Mouse (Mus musculus) hindbrain, embryonic 14.5 days (tissue): ENCODE data around the gene Gm28539. TPM values are rescaled to one million over a fixed set of nuclear protein-coding genes. Genes with fewer than 3 reads are reported as not detected.

Experiments used
- ATAC-seq: fragments of 200-750 bp; cut with Nextera tagmentation; 2 replicates; pipeline ENCODE4 v1.8.0; 2017; ENCODE audit warnings: moderate number of reproducible peaks, mild to moderate bottlenecking, moderate TSS enrichment, moderate library complexity; ENCODE audit not compliant: low FRiP score
- DNase-seq: peaks from one replicate; pipeline ENCODE4 v3.0.0-alpha.2; 2015; ENCODE audit warnings: low spot score
- H3K27ac ChIP-seq: fragments of 300-500 bp; sonication (generic); 2 replicates; pipeline ENCODE4 v1.5.1; 2014; ENCODE audit warnings: mild to moderate bottlenecking, moderate library complexity
- H3K27me3 ChIP-seq: fragments of 300-500 bp; sonication (generic); 2 replicates; pipeline ENCODE4 v1.6.1; 2014; ENCODE audit warnings: mild to moderate bottlenecking, low read length, mixed read lengths; ENCODE audit not compliant: control insufficient read depth, insufficient read depth
- H3K36me3 ChIP-seq: fragments of 300-500 bp; sonication (generic); replicated peaks from 2 replicates; pipeline ENCODE4 v1.6.1; 2014; ENCODE audit not compliant: control insufficient read depth, insufficient read depth
- H3K4me1 ChIP-seq: fragments of 300-500 bp; sonication (generic); replicated peaks from 2 replicates; pipeline ENCODE4 v1.6.1; 2014; ENCODE audit warnings: antibody characterized with exemption, low read length, mixed read lengths; ENCODE audit not compliant: control insufficient read depth, insufficient read depth
- H3K4me2 ChIP-seq: fragments of 300-500 bp; sonication (generic); replicated peaks from 2 replicates; pipeline ENCODE4 v1.6.1; 2014; ENCODE audit warnings: mild to moderate bottlenecking, moderate library complexity
- H3K4me3 ChIP-seq: fragments of 300-500 bp; sonication (generic); replicated peaks from 2 replicates; pipeline ENCODE4 v1.5.1; 2014; ENCODE audit warnings: mild to moderate bottlenecking, low read length
- H3K9ac ChIP-seq: fragments of 300-500 bp; sonication (generic); 2 replicates; pipeline ENCODE4 v1.6.1; 2014
- H3K9me3 ChIP-seq: fragments of 300-500 bp; sonication (generic); 2 replicates; pipeline ENCODE4 v1.6.1; 2016; ENCODE audit warnings: low read length; ENCODE audit not compliant: control insufficient read depth
- WGBS: fragments of 180-500 bp; shearing (Covaris S2); extraction: QIAGEN DNeasy Blood & Tissue Kit; methylation state at CpG from one replicate; pipeline ENCODE4 v1.1.7; 2014; 5-methylcytosine and 5-hydroxymethylcytosine counted together
- polyA plus RNA-seq: library from polyadenylated mRNA; unstranded; fragments of >200 nt; fragmentation: Nextera tagmentation; extraction: Ambion mirVana; gene quantifications from 2 replicates; pipeline ENCODE4 v1.2.1, GENCODE M21; 2014

The Gm28539 gene
- polyA plus RNA-seq, 1 experiment from 2014 or later, result not detected

DNA sequence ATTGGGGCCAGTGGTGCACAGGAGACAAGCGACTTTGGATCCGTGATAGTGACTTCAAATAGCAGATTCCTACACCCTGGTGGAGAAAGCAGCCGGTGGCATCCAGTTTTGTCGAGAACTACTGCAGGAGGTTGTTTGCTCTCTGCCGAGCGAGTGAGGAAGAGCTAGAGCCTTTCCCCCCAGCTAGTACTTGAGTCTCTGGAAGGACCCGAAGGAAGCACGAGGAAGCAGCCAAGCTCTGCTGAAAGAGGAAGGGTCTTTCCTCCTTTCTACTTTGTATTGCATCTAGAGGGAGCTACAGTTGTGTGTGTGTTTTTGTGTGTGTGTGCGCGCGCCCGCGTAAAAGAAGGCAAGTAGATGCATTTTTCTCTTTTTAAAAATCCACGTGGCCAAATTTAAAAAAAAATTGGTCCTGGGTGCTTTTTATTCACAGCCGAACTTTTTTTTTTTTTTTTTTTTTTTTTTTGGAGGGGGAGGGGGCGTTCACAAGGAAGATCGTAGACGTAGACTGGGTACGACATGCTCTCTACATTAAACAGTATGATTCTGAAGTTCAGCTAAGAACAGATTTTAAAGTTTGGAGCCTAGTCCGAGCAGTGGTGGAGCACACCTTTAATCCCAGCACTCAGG lies 41.8 kb downstream of the Gm28539 start:
- peak overlapping the region; percentile 91 for H3K27ac ChIP-seq
- peak overlapping the region; percentile 95 for H3K4me3 ChIP-seq
- H3K9me3 ChIP-seq, result no peaks in the 10 kb centered on the region
- 28% methylated on average over 20 of the region's 20 CpGs for WGBS
- H3K4me2 ChIP-seq, result peak overlapping the region; percentile 72
- peaks cover 17% of the 10 kb centered on the region for H3K4me1 ChIP-seq
- ATAC-seq (no peak), DNase-seq (peak; percentile 41)
- peaks cover 25% of the 10 kb centered on the region for H3K36me3 ChIP-seq
- peak overlapping the region; percentile 93 for H3K9ac ChIP-seq
- H3K27me3 ChIP-seq, result no peaks in the 10 kb centered on the region

- ATAC-seq, result no peak
- H3K4me3 ChIP-seq, result no peak overlapping the region
- no peak overlapping the region for H3K9ac ChIP-seq
- H3K36me3 ChIP-seq, result peaks cover 10% of the 10 kb centered on the region; the same call in 1 of the 2 replicates
- no peak overlapping the region for H3K4me2 ChIP-seq
- H3K9me3 ChIP-seq, result no peaks in the 10 kb centered on the region
- peaks cover 15% of the 10 kb centered on the region for H3K4me1 ChIP-seq
- DNase-seq, result no peak
- H3K27ac ChIP-seq, result no peak overlapping the region
- H3K27me3 ChIP-seq, result no peaks in the 10 kb centered on the region
These were observed 47.7 kb downstream of the Gm28539 start for GRCm38 (mm10) chr16:18884044-18884443.

DNA sequence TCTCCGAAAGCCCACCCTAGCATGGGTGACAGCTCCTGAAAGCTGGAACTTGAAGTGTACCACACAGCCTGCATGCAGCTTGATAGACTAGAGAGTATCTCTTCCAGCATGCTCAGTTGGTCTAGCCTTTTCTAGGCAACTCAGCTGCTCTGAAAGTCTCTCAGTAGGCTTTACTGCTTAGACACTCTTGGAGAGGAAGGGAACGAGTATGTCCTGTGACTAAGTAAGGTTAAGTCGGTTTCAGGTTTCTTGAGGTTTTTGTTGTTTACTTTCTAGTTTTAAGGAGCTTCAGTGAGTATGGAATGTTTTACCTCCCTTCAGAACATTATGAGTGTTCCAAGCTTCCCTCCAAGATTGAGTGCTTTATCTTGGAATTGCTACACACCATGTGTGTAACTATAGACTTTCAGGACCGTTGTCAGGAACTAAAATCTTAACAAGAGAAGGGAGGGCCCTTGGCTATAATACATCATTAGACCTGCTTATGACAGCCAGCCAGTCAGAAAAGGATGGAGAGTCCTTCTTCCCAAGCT lies 57.5 kb downstream of the Gm28539 start:
- H3K27ac ChIP-seq, result no peak overlapping the region
- H3K4me2 ChIP-seq, result no peak overlapping the region
- ATAC-seq, result no peak
- DNase-seq, result no peak
- WGBS, result 89% methylated on average over 4 of the region's 4 CpGs
- H3K4me1 ChIP-seq, result no peaks in the 10 kb centered on the region
- no peaks in the 10 kb centered on the region for H3K27me3 ChIP-seq
- peaks cover 39% of the 10 kb centered on the region for H3K36me3 ChIP-seq
- no peaks in the 10 kb centered on the region for H3K9me3 ChIP-seq
- no peak overlapping the region for H3K9ac ChIP-seq
- no peak overlapping the region for H3K4me3 ChIP-seq

DNA sequence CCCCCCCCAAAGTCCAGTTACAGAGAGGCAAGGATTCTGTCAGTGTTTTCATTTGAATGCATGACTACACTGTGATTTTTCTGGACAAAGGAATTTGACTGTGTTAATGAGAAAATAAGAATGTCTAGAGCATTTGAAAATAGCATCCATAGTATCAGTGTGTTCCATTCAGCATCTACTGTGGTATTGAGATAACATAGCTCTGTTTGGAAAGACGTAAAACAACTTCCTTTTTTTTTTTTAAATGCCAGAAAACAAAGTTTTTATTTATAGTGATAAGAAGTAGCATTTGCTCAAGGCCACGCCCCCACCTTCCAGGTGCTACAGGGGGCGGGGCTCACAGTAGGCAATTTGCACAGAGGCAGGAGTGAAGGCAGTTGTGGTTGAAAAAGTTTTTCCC lies 58.9 kb downstream of the Gm28539 start:
- WGBS, result 89% methylated on average over 3 of the region's 3 CpGs
- H3K4me1 ChIP-seq, result no peaks in the 10 kb centered on the region
- DNase-seq (no peak), ATAC-seq (no peak)
- H3K4me3 ChIP-seq, result no peak overlapping the region
- no peak overlapping the region for H3K27ac ChIP-seq
- peaks cover 52% of the 10 kb centered on the region for H3K36me3 ChIP-seq
- no peaks in the 10 kb centered on the region for H3K27me3 ChIP-seq
- no peak overlapping the region for H3K4me2 ChIP-seq
- no peak overlapping the region for H3K9ac ChIP-seq
- no peaks in the 10 kb centered on the region for H3K9me3 ChIP-seq

- DNase-seq, result no peak
- WGBS, result 80% methylated on average over 10 of the region's 10 CpGs
- ATAC-seq, result no peak
- no peak overlapping the region for H3K4me2 ChIP-seq
- no peak overlapping the region for H3K4me3 ChIP-seq
- no peak overlapping the region for H3K9ac ChIP-seq
- no peak overlapping the region for H3K27ac ChIP-seq
- H3K36me3 ChIP-seq, result peaks cover 62% of the 10 kb centered on the region
- no peaks in the 10 kb centered on the region for H3K9me3 ChIP-seq
- no peaks in the 10 kb centered on the region for H3K4me1 ChIP-seq
- no peaks in the 10 kb centered on the region for H3K27me3 ChIP-seq
These were observed 60.0 kb downstream of the Gm28539 start for GRCm38 (mm10) chr16:18896429-18896828.

DNA sequence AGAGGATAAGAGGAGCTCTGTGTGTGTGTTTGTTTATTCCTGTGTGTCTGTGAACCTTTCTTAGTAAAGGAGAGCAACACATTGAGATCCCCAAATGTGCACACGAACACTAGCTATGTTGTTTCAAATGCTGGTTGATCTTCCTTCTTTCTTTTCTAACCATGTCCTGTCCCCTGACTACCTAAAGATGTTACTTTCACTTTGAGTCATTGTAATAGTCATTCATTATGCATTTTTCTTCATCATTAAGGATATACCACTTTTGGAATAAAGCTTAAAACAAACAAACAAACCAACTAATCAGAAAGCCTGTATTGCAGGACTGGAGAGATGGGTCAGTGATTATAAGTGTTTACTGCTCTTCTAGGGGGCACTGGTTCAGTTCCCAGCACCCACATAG lies 69.3 kb downstream of the Gm28539 start:
- no peak overlapping the region for H3K9ac ChIP-seq
- DNase-seq, result no peak
- peaks cover 77% of the 10 kb centered on the region for H3K36me3 ChIP-seq
- no peak overlapping the region for H3K27ac ChIP-seq
- WGBS, result 90% methylated on average over 1 of the region's 1 CpGs
- no peaks in the 10 kb centered on the region for H3K4me1 ChIP-seq
- no peak for ATAC-seq
- no peak overlapping the region for H3K4me3 ChIP-seq
- H3K27me3 ChIP-seq, result no peaks in the 10 kb centered on the region
- no peaks in the 10 kb centered on the region for H3K9me3 ChIP-seq
- H3K4me2 ChIP-seq, result no peak overlapping the region

DNA sequence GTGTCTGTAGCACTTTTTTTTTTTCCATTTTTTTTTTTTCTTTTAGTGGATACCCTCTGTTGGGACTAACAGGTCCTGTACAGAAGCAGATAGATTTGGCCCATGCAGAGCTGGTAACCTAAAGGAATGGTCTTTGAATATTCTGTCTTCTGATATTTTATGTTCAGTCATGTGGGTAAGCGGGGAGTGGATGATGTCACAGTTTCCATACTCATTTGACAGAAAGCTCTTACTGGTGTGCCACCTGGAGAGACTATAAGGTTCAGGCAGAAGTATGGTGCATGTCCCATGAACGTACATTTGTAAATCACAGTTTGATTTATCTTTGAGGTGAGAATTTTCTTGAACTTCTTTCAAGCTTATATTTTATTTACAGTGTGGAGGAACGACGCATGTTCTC lies 79.7 kb downstream of the Gm28539 start:
- Histone ChIP-seq H3K27ac (no peak overlapping the region), H3K4me2 (no peak overlapping the region), H3K9ac (no peak overlapping the region), H3K4me3 (no peak overlapping the region), H3K9me3 (no peaks in the 10 kb centered on the region), H3K36me3 (peaks cover 88% of the 10 kb centered on the region), H3K4me1 (no peaks in the 10 kb centered on the region), H3K27me3 (no peaks in the 10 kb centered on the region)
- WGBS, result 98% methylated on average over 4 of the region's 4 CpGs
- no peak for ATAC-seq
- DNase-seq, result no peak

DNA sequence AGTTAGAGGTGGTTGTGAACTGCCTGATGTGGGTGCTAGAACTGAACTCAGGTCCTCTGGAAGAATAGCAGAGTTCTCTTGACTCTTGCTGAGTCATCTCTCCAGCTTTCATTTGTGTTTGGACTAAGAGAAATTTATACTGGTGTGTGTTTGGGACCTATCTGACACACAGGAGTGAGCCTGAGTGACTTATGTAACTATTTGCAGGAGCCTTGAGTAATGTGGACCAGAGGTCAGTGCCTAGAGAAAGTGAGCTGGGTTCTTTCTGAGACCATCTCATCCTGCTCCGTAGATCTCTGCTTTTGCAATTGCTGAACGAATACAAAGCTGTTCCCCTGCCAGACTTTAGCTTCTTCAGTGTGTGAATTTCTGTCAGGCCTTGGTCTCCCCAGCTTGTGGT lies 85.4 kb downstream of the Gm28539 start:
- no peak overlapping the region for H3K4me2 ChIP-seq
- ATAC-seq (no peak), DNase-seq (no peak)
- no peaks in the 10 kb centered on the region for H3K27me3 ChIP-seq
- no peak overlapping the region for H3K27ac ChIP-seq
- H3K9me3 ChIP-seq, result no peaks in the 10 kb centered on the region
- no peaks in the 10 kb centered on the region for H3K4me1 ChIP-seq
- peaks cover 99% of the 10 kb centered on the region for H3K36me3 ChIP-seq
- 93% methylated on average over 2 of the region's 2 CpGs for WGBS
- no peak overlapping the region for H3K4me3 ChIP-seq
- H3K9ac ChIP-seq, result no peak overlapping the region

- H3K9ac ChIP-seq, result no peak overlapping the region
- ATAC-seq (no peak), DNase-seq (no peak)
- H3K36me3 ChIP-seq, result peaks cover 95% of the 10 kb centered on the region
- no peak overlapping the region for H3K27ac ChIP-seq
- H3K4me3 ChIP-seq, result no peak overlapping the region
- no peak overlapping the region for H3K4me2 ChIP-seq
- no peaks in the 10 kb centered on the region for H3K4me1 ChIP-seq
- 100% methylated on average over 1 of the region's 1 CpGs for WGBS
- H3K9me3 ChIP-seq, result no peaks in the 10 kb centered on the region
- no peaks in the 10 kb centered on the region for H3K27me3 ChIP-seq
These were observed 91.6 kb downstream of the Gm28539 start for GRCm38 (mm10) chr16:18927963-18928362.
